Mouse (Mus musculus) myocyte (in vitro differentiated cells): ENCODE results near the gene Lgals7.

Experiments
- E2F4 ChIP-seq: IDR thresholded peaks from one replicate; pipeline ENCODE4 v1.6.1; 2011; ENCODE audit warnings: mild to moderate bottlenecking, control low read depth, moderate library complexity; ENCODE audit not compliant: insufficient read depth
- TCF12 ChIP-seq: IDR thresholded peaks from one replicate; pipeline ENCODE4 v1.6.1; 2011; ENCODE audit warnings: mild to moderate bottlenecking, control low read depth; ENCODE audit not compliant: poor library complexity, insufficient read depth, severe bottlenecking
- USF1 ChIP-seq: IDR thresholded peaks from one replicate; pipeline ENCODE4 v1.6.1; 2011; ENCODE audit warnings: low read depth, mild to moderate bottlenecking, control low read depth, moderate library complexity

DNA sequence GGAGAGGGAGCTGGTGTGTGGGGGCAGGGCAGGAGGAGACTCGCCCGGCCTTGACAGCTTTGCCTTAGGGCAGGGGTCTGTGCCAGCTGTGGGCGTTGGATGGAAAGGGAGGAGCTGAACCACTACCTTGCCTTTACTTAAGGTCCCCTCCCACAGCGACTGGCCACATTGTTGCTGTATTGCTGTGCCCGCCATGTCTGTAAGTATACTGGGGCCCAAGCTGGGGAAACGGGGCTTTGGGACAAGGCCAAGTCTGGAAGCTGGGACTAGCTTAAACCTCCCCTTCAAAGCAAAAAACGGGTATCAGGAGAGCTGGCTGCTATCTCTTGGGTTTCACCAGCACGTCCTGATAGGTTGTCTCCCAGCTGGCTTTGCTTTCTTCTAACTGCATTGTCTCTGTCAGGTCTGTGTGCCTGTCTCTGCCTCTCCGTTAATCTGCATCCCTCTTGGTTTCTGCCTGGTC, 666 bp downstream of the Lgals7 start:
- TF ChIP-seq TCF12: no peak
- TF ChIP-seq USF1: no peak
- no peak for TF ChIP-seq E2F4
